Mouse (Mus musculus) ES-Bruce4 (cell line): Measurements from ENCODE around the gene Gm5617.

Experiments
- CTCF ChIP-seq: IDR thresholded peaks from one replicate; pipeline ENCODE4 v1.8.1; 2011; ENCODE audit warnings: low read depth, low read length
- EP300 ChIP-seq: IDR thresholded peaks from 2 replicates; pipeline ENCODE4 v1.6.1; 2011; ENCODE audit warnings: low read depth, low read length; ENCODE audit not compliant: insufficient read depth

DNA sequence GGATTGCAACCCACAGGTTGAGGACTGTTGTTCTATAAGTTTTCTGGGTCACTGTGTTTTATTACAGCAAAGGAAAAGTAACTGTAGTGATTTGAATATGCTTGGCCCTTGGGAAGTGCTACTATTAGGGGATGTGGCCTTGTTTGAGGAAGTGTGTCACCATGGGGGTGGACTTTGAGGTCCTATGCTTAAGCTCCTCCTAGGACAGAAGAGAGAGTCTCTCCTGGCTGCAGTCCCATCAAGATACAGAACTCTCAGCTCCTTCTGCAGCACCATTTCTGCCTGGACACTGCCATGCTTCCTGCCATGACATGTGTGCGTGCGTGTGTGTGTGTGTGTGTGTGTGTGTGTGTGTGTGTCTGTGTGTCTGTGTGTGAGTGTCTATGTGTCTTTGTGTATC, 37.5 kb downstream of the Gm5617 start:
- TF ChIP-seq CTCF: no peak
- no peak for TF ChIP-seq EP300
